Mouse (Mus musculus): ENCODE results near the gene Igf1r.

- TF ChIP-seq CTCF (IDR thresholded peaks at IDR 0.05) (no peak), EP300 (IDR thresholded peaks at IDR 0.05; ENCODE audit: insufficient read depth, low read depth, low read length) (no peak), POLR2A (IDR thresholded peaks at IDR 0.05; ENCODE audit: insufficient read depth, low read depth, low read length) (no peak)
Observed at GRCm38 (mm10) chr7:67993614-67994013, 41.0 kb downstream of the Igf1r start.
